Mouse (Mus musculus): ENCODE data around the gene Gm21915. TPM values are rescaled to one million over a fixed set of nuclear protein-coding genes. Genes with fewer than 3 reads are reported as not detected.
A peak's percentile ranks its signal among the peaks of the same experiment; 100 is the strongest.

The Gm21915 gene
- polyA plus RNA-seq, 1 experiment from 2014 or later = not detected

DNA sequence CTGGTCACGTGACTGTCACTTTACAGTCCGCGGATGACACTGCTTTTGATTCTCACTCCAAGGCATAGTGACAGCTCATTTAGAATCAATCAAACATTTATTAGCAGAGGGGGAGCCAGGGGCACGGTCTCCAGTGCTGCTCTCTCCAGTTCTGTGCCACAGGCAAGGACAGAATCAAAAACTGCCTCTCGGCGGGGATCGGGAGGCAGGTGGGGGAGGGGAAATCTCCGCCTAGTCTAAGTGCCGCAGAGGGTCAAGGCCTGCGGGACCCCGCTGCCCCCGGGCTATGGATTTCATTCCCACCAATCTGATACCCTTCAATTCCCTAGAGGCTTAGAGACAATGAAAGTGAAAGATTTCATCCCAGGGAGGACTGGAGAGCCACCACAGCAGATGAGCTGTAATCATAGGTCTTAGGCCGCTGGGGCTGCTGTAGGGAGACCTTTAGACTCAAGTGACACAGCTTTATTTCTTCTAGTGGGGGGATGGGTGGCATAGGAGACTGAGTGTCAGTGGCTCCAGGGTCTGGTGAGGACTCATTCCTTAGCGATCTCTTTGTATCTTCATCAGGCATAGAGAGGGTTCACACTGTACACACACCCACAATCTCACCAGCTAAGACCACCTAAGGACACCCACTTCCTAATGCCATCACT, 31.9 kb upstream of the Gm21915 start:
- WGBS = 4% methylated on average over 14 of the region's 14 CpGs
- TF ChIP-seq CTCF (IDR thresholded peaks at IDR 0.05; ENCODE audit: low read depth) = no peak

DNA sequence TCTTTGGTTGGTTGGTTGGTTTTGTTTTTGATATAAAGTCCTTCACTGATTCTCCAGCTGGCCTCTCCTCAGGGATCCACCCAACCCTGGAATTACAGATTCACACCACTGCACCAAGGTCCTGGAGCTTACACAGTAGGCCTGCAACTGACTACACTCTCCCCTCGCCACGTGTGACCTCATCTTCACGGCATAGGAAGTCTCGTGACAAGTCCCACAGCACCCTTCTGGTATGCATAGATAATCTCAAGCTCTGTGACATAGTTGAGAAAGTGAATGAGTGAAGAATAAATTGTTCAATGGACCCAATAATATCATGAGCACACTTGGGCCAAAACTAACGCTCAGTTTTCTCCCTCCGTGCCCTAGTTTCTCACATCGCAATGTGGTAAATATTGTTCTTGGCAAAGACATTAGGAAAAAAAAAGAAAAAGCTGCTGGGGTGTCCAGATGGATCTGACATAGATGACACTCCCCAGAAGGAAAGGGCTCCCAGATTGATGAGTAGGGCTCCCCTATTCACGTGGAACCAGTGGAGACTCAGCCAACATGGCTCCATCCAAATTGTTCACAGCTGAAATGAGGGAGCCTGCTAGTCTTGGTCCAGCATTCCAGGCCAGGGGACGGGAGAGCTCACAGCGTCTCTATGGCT, 30.8 kb upstream of the Gm21915 start:
- no peak overlapping the region for H3K4me3 ChIP-seq (replicated peaks; ENCODE audit: low read depth, low read length)
- ATAC-seq (replicated peaks; ENCODE audit: low FRiP score, low read depth) = no peak
- no peaks in the 10 kb centered on the region for H3K9me3 ChIP-seq (replicated peaks; ENCODE audit: low read length)
- H3K36me3 ChIP-seq (ENCODE audit: insufficient read depth, low read length) = no peaks in the 10 kb centered on the region
- no peak for DNase-seq (ENCODE audit: low spot score)
- no peaks in the 10 kb centered on the region for H3K27me3 ChIP-seq (ENCODE audit: insufficient read depth, low read length)
- no peaks in the 10 kb centered on the region for H3K4me1 ChIP-seq (replicated peaks; ENCODE audit: insufficient read depth, low read length)
- no peak overlapping the region for H3K27ac ChIP-seq
- H3K4me2 ChIP-seq (ENCODE audit: low read length) = no peak overlapping the region
- no peak for TF ChIP-seq CTCF (IDR thresholded peaks at IDR 0.05; ENCODE audit: low read depth)
- H3K9ac ChIP-seq (ENCODE audit: low read depth, low read length) = no peak overlapping the region
- WGBS = 74% methylated on average over 10 of the region's 10 CpGs

More for the DNA sequence above, 31.9 kb upstream of the Gm21915 start:
- peak; percentile 73 for ATAC-seq (replicated peaks; ENCODE audit: low FRiP score, low read depth)
- peak; percentile 68 for DNase-seq (ENCODE audit: low spot score)
- Histone ChIP-seq H3K9me3 (replicated peaks; ENCODE audit: low read length) (no peaks in the 10 kb centered on the region), H3K27ac (no peak overlapping the region), H3K9ac (ENCODE audit: low read depth, low read length) (peak overlapping the region; percentile 43), H3K4me2 (ENCODE audit: low read length) (peak overlapping the region; percentile 54), H3K36me3 (ENCODE audit: insufficient read depth, low read length) (no peaks in the 10 kb centered on the region), H3K4me3 (replicated peaks; ENCODE audit: low read depth, low read length) (peak overlapping the region; percentile 31), H3K4me1 (replicated peaks; ENCODE audit: insufficient read depth, low read length) (no peaks in the 10 kb centered on the region), H3K27me3 (ENCODE audit: insufficient read depth, low read length) (no peaks in the 10 kb centered on the region)

- Histone ChIP-seq H3K9me3 (replicated peaks; ENCODE audit: low read length) (no peaks in the 10 kb centered on the region), H3K36me3 (ENCODE audit: insufficient read depth, low read length) (no peaks in the 10 kb centered on the region), H3K9ac (ENCODE audit: low read depth, low read length) (no peak overlapping the region), H3K4me3 (replicated peaks; ENCODE audit: low read depth, low read length) (no peak overlapping the region), H3K4me1 (replicated peaks; ENCODE audit: insufficient read depth, low read length) (no peaks in the 10 kb centered on the region), H3K27me3 (ENCODE audit: insufficient read depth, low read length) (no peaks in the 10 kb centered on the region), H3K4me2 (ENCODE audit: low read length) (no peak overlapping the region), H3K27ac (no peak overlapping the region)
- TF ChIP-seq CTCF (IDR thresholded peaks at IDR 0.05; ENCODE audit: low read depth) = no peak
- 33% methylated on average over 2 of the region's 2 CpGs for WGBS
- ATAC-seq (replicated peaks; ENCODE audit: low FRiP score, low read depth) = no peak
- no peak for DNase-seq (ENCODE audit: low spot score)
Observed at GRCm38 (mm10) chr9:40641318-40641717, 29.1 kb upstream of the Gm21915 start.

- DNase-seq (ENCODE audit: low spot score) (no peak), ATAC-seq (replicated peaks; ENCODE audit: low FRiP score, low read depth) (no peak)
- 36% methylated on average over 16 of the region's 16 CpGs for WGBS
- Histone ChIP-seq H3K27me3 (ENCODE audit: insufficient read depth, low read length) (no peaks in the 10 kb centered on the region), H3K9ac (ENCODE audit: low read depth, low read length) (no peak overlapping the region), H3K27ac (no peak overlapping the region), H3K4me2 (ENCODE audit: low read length) (no peak overlapping the region), H3K9me3 (replicated peaks; ENCODE audit: low read length) (no peaks in the 10 kb centered on the region), H3K4me1 (replicated peaks; ENCODE audit: insufficient read depth, low read length) (no peaks in the 10 kb centered on the region), H3K4me3 (replicated peaks; ENCODE audit: low read depth, low read length) (no peak overlapping the region), H3K36me3 (ENCODE audit: insufficient read depth, low read length) (no peaks in the 10 kb centered on the region)
- no peak for TF ChIP-seq CTCF (IDR thresholded peaks at IDR 0.05; ENCODE audit: low read depth)
Observed at GRCm38 (mm10) chr9:40642470-40643220, 27.8 kb upstream of the Gm21915 start.

DNA sequence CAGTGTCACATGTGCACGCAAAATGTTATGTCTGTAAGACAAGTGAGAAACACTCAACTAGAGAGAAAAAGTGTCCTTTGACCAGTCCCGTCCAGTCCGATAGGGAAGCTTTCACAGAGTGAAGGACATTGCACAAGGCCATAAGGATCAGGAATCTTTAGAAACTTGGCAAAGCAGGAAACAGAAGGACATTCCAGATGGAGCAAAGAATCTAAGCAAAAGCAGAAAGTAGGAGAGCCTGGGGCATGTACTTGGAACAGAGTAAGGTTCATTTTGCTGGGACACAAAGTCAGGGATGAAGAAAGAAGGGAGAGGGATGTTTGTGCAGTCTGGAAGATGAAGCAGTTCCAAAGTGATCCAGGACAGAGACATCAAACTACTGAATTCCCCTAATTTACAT, 21.0 kb upstream of the Gm21915 start:
- Histone ChIP-seq H3K4me3 (replicated peaks; ENCODE audit: low read depth, low read length) (no peak overlapping the region), H3K27me3 (ENCODE audit: insufficient read depth, low read length) (no peaks in the 10 kb centered on the region), H3K9ac (ENCODE audit: low read depth, low read length) (no peak overlapping the region), H3K4me2 (ENCODE audit: low read length) (no peak overlapping the region), H3K36me3 (ENCODE audit: insufficient read depth, low read length) (no peaks in the 10 kb centered on the region), H3K27ac (no peak overlapping the region), H3K9me3 (replicated peaks; ENCODE audit: low read length) (no peaks in the 10 kb centered on the region), H3K4me1 (replicated peaks; ENCODE audit: insufficient read depth, low read length) (no peaks in the 10 kb centered on the region; the same call in 1 of the 2 replicates)
- ATAC-seq (replicated peaks; ENCODE audit: low FRiP score, low read depth) (no peak), DNase-seq (ENCODE audit: low spot score) (no peak)
- WGBS = 87% methylated on average over 3 of the region's 3 CpGs
- TF ChIP-seq CTCF (IDR thresholded peaks at IDR 0.05; ENCODE audit: low read depth) = no peak

GRCm38 (mm10) chr9:40649983-40650382, 20.4 kb upstream of the Gm21915 start:
- Histone ChIP-seq H3K27ac (no peak overlapping the region), H3K36me3 (ENCODE audit: insufficient read depth, low read length) (no peaks in the 10 kb centered on the region), H3K27me3 (ENCODE audit: insufficient read depth, low read length) (no peaks in the 10 kb centered on the region), H3K4me1 (replicated peaks; ENCODE audit: insufficient read depth, low read length) (no peaks in the 10 kb centered on the region; the same call in 1 of the 2 replicates), H3K9ac (ENCODE audit: low read depth, low read length) (no peak overlapping the region), H3K4me2 (ENCODE audit: low read length) (no peak overlapping the region), H3K4me3 (replicated peaks; ENCODE audit: low read depth, low read length) (no peak overlapping the region), H3K9me3 (replicated peaks; ENCODE audit: low read length) (no peaks in the 10 kb centered on the region)
- 57% methylated on average over 6 of the region's 6 CpGs for WGBS
- no peak for TF ChIP-seq CTCF (IDR thresholded peaks at IDR 0.05; ENCODE audit: low read depth)
- DNase-seq (ENCODE audit: low spot score) = no peak
- ATAC-seq (replicated peaks; ENCODE audit: low FRiP score, low read depth) = no peak
